Mouse (Mus musculus) right cerebral cortex, postnatal 14 days (tissue): ENCODE results near the gene Hand1.
"Not testable (repeated sequence)": the region's sequence is repeated elsewhere in the genome, so short reads cannot be mapped to it uniquely, and the experiment has no call there.

ENCODE experiments used
- DNase-seq: peaks from one replicate; pipeline ENCODE4 v3.0.0; 2022

Hand1 gene

GRCm38 (mm10) chr11:57832552-57833201 is at the start of gene Hand1:
Gene Hand1 (minus strand): TSS chr11:57832818.
- no peak for DNase-seq

GRCm38 (mm10) chr11:57876157-57876556 is 43.5 kb upstream of the Hand1 start:
- DNase-seq = no peak

DNA sequence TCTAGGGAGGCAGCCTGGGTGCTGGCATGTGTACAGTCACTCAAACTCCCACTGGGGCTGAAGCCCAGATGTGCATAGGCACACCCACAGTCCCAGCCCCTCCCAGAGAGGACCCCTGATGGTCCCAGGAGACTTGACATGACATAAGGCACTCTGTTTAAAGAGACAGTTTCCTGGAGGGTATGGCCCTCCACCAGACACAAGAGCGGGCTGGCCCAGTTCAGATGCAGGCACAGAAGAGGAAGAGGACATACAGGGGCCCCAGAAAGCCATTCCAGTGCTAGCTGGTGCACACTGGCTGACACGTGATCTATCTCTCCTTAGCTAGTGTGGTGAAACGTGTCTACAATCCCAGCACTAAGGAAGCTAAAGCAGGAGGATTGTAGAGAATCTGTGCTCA is 40.4 kb upstream of the Hand1 start:
- no peak for DNase-seq

GRCm38 (mm10) chr11:57868753-57869460 is 36.3 kb upstream of the Hand1 start:
- peak; percentile 36 for DNase-seq

GRCm38 (mm10) chr11:57866466-57866865 is 33.8 kb upstream of the Hand1 start:
- DNase-seq = no peak

- no peak for DNase-seq
Measured at GRCm38 (mm10) chr11:57864577-57864976, 32.0 kb upstream of the Hand1 start.

GRCm38 (mm10) chr11:57862088-57862487 is 29.5 kb upstream of the Hand1 start:
- no peak for DNase-seq

GRCm38 (mm10) chr11:57857709-57858108 is 25.1 kb upstream of the Hand1 start:
- no peak for DNase-seq

DNA sequence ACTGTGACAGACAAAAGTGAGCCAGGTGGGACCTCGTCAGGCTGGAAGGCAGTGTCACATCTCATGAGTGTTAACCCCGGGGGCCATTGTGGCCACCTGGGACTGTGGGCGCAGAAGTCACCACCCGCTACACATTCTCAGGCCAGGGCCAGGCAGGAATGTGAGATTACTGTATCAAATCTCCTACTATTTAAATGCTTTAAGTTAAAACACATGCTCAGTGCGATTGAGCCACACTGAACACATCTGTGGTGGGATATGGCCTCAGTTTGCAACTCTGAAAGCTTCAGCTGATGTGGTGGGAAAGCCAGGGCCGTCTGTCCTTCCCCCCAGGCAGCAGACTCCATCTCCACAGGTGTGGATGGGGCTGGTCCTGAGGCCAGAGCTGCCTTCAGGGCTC is 21.0 kb upstream of the Hand1 start:
- no peak for DNase-seq

DNA sequence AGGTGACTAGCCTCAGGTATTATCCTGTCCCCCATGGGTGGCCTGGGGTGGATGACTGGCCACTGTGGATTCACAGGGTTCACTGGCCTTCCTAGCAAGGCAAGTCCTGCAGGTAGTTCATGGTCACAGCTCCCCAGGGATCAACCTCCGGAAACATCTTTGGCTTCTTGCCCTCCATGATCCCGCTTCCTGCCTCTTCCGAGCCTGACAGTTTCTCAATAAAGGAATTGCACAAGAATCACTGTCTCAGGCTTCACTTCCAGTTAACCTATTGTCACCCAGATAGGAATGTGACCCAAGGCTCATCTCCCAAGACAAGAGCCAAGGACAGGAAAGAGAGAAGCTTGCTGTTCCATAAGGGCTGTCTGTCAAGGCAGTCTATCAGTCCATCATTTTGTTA is 18.3 kb upstream of the Hand1 start:
- no peak for DNase-seq

- DNase-seq = no peak
Measured at GRCm38 (mm10) chr11:57850298-57850697, 17.7 kb upstream of the Hand1 start.

DNA sequence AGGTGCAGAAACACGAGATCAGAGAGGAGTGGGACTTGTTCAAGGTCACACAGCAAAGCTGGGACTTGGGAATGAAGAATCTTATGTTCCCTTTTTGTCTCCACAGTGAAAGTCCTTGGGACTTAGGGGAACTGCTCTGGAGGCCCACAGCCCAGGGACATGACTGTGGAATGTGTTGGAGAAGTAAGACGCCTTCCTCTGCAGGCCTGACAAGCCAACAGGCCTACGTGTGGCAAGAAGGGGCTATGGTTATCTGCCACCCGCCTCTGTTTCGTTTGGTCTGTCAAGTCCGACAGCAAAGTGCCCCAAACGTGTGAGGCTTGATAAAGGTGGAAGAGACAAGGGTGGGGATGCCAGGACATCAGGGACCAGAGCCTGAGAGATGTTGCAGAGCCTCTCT is 14.8 kb upstream of the Hand1 start:
- DNase-seq = no peak

GRCm38 (mm10) chr11:57846421-57847363 is 14.1 kb upstream of the Hand1 start:
- not testable (repeated sequence) for DNase-seq

- no peak for DNase-seq
Measured at GRCm38 (mm10) chr11:57841391-57841790, 8.8 kb upstream of the Hand1 start.

DNA sequence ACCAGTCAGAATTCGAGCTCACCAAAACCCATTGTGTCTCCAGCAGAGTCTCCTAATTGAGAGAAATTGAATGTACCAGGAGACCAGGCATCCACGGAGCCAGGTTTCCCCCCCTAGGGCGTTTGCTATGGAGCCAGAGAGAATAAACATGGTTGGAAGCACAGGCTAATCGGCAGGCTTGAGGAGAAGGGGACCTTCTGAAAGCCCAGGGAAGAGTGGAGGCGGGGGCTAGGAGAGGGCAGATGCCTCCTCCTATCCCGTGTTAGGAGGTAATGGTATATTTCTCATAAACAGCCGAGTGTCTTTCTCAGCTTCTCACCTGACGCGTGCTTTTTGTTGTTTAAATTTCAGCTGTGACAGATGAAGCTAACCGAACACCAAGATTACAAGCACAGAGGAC is 8.4 kb upstream of the Hand1 start:
- no peak for DNase-seq

DNA sequence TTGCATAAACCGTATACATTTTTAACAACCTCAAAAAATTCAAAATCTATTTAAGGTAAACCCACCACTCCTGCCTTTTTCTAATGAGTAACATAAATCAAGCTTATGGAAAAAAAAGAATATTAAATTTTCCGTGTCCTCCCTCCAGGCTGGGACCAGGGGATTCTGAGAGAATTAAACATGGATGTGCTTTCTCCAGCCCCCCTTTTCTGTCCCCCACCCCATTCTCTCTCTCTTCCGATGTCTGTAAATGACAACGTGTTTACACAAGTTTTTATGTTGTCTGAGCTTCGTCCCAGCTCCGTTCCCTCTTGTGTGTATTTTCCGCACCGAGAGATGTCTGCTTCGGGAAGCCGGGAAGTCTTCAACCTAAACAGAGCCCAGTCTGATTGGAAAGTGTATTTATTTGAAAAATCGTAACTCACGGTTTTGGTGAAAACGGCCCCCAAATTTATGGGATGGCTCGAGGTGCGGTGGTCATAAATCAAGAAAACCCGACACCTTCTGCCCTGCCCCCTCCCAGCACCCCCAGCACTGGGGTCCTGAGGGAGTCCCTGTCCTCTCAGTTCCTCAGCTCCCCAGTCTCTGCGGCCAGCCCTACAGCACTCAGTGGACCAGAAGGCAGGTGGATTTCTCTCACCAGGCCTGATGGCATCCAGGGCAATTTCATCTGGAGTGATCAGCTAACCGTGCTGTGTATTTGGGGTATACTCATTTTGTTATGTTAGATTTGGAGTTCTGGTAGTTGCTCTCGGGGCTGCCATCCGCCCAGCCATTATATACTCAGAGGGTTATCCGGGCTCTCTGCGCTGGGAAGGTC is 5.5 kb upstream of the Hand1 start:
- no peak for DNase-seq

- no peak for DNase-seq
Measured at GRCm38 (mm10) chr11:57836872-57837680, 4.5 kb upstream of the Hand1 start.

DNA sequence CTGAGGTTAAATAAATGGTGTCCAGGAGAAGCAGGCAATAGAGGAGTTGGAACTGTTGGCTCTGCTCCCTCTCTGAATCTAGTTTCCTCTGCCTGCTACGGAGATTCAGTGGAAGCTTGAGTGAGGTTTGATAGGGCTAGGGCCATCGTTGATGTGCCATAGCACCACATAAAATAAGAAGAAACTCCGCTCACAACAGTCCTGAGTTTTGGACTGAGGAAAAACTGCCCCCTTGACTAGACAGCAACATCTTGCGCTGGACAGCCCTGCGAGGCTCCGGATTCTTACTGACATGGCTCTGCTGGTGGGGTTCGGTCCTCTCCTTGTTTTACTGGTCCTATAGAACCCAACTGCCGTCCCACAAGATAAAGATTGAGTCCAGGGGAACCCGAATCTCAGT is 3.8 kb upstream of the Hand1 start:
- DNase-seq = no peak

GRCm38 (mm10) chr11:57835931-57836330 is 3.3 kb upstream of the Hand1 start:
- no peak for DNase-seq

GRCm38 (mm10) chr11:57835331-57835730 is 2.7 kb upstream of the Hand1 start:
- no peak for DNase-seq

DNA sequence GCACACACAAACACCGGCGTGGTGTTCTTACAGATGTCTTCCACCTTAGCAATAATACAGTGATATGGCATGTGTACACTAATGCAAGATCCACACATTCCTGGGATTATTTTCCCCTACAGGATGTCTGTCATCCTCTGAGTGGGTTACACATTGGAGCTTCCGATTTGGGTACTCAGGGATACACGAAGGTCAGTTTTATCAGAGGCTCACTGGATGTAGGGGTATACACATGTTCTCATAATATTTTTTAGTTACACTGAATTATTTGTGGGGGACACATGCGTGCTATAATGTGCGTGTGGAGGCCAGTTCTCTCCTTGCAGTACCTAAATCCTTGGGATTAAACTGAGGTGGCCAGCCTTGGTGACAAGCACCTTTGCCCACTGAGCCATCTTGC is 1.4 kb upstream of the Hand1 start:
- DNase-seq = no peak
